Mouse (Mus musculus): Measurements from ENCODE around the gene Scaf4. TPM values are rescaled to one million over a fixed set of nuclear protein-coding genes. Genes with fewer than 3 reads are reported as not detected.

Scaf4 gene
- polyA plus RNA-seq (2015; fragmentation: Nextera tagmentation; extraction: Ambion mirVana) = 12.1 and 12.9 TPM in 2 replicates

DNA sequence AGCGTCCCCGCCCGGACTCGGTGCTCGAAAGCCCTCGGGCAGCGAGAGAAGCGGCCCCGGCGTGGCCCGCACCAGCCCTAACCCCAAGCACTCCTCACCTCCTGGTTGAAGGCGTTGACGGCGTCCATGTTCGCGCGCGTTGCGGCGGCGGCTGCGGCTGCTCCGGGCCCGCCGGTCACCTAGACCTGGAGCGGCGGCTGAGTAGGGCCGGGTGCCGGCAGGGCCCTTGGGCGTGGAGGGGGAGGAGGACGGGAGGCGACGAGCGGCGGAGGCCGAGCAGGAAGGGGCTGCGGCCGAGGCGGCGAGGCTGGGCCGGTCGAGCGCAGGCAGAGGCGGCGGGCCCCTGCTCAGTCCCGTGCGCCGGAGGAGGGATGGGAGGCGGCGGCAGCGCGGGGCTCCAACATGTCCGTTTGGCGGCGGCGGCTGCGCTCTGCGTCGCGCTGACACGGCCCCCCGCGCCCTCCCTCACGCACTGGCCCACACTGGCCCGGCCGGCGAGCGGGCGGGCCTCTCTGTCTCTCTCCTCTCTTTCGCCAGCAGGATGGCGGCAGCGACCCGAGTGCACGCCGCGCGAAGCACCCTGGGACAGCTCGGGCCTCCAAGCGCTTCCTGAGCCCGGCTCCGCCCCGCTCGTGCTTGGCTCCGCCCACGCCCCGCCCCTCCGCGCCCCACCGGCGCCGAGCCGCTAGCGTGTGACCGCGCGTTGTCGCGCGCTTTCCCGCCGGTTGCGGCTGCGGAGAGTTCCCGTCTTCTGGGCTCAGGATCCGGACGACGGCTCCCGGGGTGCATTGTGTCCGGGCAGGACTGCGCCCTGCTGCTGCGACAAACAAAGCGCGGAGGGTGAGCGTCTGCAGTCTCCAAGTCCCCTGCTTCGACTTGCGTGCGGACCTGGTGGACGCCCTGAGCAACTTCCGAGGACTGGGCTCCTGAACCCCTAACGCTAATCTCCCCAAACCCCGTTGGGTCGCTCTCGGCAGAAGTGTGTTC, at the start of gene Scaf4:
TSS of gene Scaf4 (minus strand) at position 599 of the 987 bp plus-strand sequence.
- Histone ChIP-seq H3K4me1 (ENCODE audit: insufficient read depth, low read depth, low read length) (peaks cover 22% of the 10 kb centered on the region; the same call in 1 of the 2 replicates), H3K27ac (ENCODE audit: low read length) (peak within 1 kb of the TSS; percentile 96), H3K9me3 (ENCODE audit: low read length) (no peaks in the 10 kb centered on the region), H3K9ac (replicated peaks; ENCODE audit: low read depth) (peak within 1 kb of the TSS; percentile 93), H3K4me2 (replicated peaks; ENCODE audit: low read depth, low read length) (peak within 1 kb of the TSS; percentile 78), H3K27me3 (replicated peaks; ENCODE audit: insufficient read depth, low read length) (no peaks in the 10 kb centered on the region), H3K4me3 (ENCODE audit: low read depth, low read length) (peak within 1 kb of the TSS; percentile 94), H3K36me3 (ENCODE audit: insufficient read depth, low read length) (no peaks in the 10 kb centered on the region)
- under 1% methylated on average over 71 of the region's 123 CpGs for WGBS
- TF ChIP-seq EP300 (IDR thresholded peaks at IDR 0.05) = no peak
- TF ChIP-seq CTCF (IDR thresholded peaks at IDR 0.05) = no peak; the same call in none of the 2 replicates
- peak; percentile 96 for ATAC-seq
- DNase-seq (ENCODE audit: low spot score) = peak; percentile 98

DNA sequence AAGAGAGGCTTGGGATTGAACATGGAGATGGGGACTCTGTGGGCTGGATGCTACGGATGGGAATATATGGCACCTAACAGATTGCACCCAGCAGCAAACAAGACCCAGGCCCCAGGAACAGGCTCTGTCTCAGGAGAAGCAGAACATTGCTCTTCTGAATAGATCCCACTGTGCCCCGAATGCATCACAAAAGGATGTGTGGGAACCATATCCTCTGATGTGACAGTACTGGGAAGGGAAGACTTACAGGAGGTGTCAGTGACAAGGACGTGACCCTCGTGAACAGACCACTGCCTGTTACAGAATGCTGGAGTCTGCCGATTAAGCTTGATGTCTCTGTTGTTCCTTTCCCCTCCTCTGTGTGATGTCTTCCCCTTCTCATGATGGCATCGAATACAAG, 48.2 kb upstream of the Scaf4 start:
- H3K9me3 ChIP-seq (ENCODE audit: low read length) = no peaks in the 10 kb centered on the region
- H3K27me3 ChIP-seq (replicated peaks; ENCODE audit: insufficient read depth, low read length) = no peaks in the 10 kb centered on the region
- TF ChIP-seq EP300 (IDR thresholded peaks at IDR 0.05) (no peak), CTCF (IDR thresholded peaks at IDR 0.05) (no peak)
- no peak overlapping the region for H3K4me3 ChIP-seq (ENCODE audit: low read depth, low read length)
- no peak overlapping the region for H3K9ac ChIP-seq (replicated peaks; ENCODE audit: low read depth)
- DNase-seq (ENCODE audit: low spot score) = no peak
- H3K36me3 ChIP-seq (ENCODE audit: insufficient read depth, low read length) = no peaks in the 10 kb centered on the region
- WGBS = 55% methylated on average over 6 of the region's 6 CpGs
- H3K4me1 ChIP-seq (ENCODE audit: insufficient read depth, low read depth, low read length) = peaks cover 4% of the 10 kb centered on the region; the same call in 1 of the 2 replicates
- H3K4me2 ChIP-seq (replicated peaks; ENCODE audit: low read depth, low read length) = no peak overlapping the region
- no peak for ATAC-seq
- no peak overlapping the region for H3K27ac ChIP-seq (ENCODE audit: low read length)

GRCm38 (mm10) chr16:90330979-90331378, 46.7 kb upstream of the Scaf4 start:
- Histone ChIP-seq H3K4me2 (replicated peaks; ENCODE audit: low read depth, low read length) (no peak overlapping the region), H3K9ac (replicated peaks; ENCODE audit: low read depth) (no peak overlapping the region), H3K27me3 (replicated peaks; ENCODE audit: insufficient read depth, low read length) (no peaks in the 10 kb centered on the region), H3K4me1 (ENCODE audit: insufficient read depth, low read depth, low read length) (peaks cover 4% of the 10 kb centered on the region; the same call in 1 of the 2 replicates), H3K36me3 (ENCODE audit: insufficient read depth, low read length) (no peaks in the 10 kb centered on the region), H3K27ac (ENCODE audit: low read length) (no peak overlapping the region), H3K9me3 (ENCODE audit: low read length) (no peaks in the 10 kb centered on the region), H3K4me3 (ENCODE audit: low read depth, low read length) (no peak overlapping the region)
- TF ChIP-seq CTCF (IDR thresholded peaks at IDR 0.05) (no peak), EP300 (IDR thresholded peaks at IDR 0.05) (no peak)
- WGBS = 86% methylated on average over 6 of the region's 6 CpGs
- DNase-seq (ENCODE audit: low spot score) (no peak), ATAC-seq (no peak)

DNA sequence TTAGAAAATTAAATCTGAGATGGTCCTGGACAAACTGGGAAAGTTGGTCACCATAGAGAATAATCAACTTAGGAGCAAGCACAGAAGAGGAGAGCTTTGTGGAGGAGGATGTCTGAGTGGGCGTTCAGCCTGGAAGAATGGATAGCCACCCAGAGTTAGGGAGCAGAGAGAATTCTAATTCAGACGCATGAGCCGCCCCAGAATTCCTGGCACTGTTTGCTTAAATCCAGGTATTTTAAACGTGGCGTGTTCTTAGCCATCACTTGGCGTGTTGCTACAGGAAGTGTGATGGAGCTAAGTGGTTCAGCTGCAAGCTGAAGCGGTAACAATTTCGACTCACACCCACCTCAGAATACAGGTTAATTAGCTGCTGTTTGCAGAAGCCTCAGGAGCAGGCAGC, 45.2 kb upstream of the Scaf4 start:
- H3K4me1 ChIP-seq (ENCODE audit: insufficient read depth, low read depth, low read length) = peaks cover 4% of the 10 kb centered on the region; the same call in 1 of the 2 replicates
- H3K9ac ChIP-seq (replicated peaks; ENCODE audit: low read depth) = no peak overlapping the region
- H3K4me2 ChIP-seq (replicated peaks; ENCODE audit: low read depth, low read length) = no peak overlapping the region
- no peaks in the 10 kb centered on the region for H3K9me3 ChIP-seq (ENCODE audit: low read length)
- DNase-seq (ENCODE audit: low spot score) (no peak), ATAC-seq (no peak)
- 60% methylated on average over 8 of the region's 8 CpGs for WGBS
- no peak overlapping the region for H3K4me3 ChIP-seq (ENCODE audit: low read depth, low read length)
- TF ChIP-seq CTCF (IDR thresholded peaks at IDR 0.05) = no peak
- TF ChIP-seq EP300 (IDR thresholded peaks at IDR 0.05) = no peak
- H3K27me3 ChIP-seq (replicated peaks; ENCODE audit: insufficient read depth, low read length) = no peaks in the 10 kb centered on the region
- H3K27ac ChIP-seq (ENCODE audit: low read length) = no peak overlapping the region
- H3K36me3 ChIP-seq (ENCODE audit: insufficient read depth, low read length) = no peaks in the 10 kb centered on the region

DNA sequence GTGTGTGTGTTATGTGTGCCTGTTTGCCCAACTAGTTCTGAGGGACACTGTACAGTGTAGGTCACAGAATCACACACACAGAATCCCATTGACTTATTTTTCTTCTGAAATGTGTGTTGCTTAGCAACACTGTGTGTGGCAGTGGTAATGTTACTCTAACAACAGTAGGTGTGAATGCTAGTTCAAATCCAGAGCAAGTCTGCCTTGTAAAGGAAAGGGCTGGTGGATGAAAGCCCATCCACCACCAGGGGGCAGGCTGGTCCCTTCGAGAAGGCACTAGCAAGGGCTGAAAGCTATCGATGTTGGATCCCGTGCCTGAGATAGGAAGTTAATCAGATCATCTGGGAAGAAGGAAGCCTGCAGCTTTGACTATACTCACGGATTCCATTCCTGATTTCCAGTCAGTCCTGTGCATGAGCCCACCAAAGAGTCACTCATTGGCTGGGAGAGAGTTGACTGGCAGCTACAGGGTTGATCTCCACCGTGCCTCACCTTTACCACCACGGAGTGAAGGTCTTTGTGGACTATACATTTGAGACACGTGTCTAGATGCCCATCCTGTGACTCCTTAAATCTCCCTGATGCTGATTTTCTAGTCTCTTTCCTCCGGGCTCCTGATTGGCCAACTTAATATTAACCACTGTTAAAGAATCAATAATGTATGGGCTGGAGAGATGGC, 38.7 kb upstream of the Scaf4 start:
- H3K4me3 ChIP-seq (ENCODE audit: low read depth, low read length) = no peak overlapping the region
- 24% methylated on average over 8 of the region's 8 CpGs for WGBS

DNA sequence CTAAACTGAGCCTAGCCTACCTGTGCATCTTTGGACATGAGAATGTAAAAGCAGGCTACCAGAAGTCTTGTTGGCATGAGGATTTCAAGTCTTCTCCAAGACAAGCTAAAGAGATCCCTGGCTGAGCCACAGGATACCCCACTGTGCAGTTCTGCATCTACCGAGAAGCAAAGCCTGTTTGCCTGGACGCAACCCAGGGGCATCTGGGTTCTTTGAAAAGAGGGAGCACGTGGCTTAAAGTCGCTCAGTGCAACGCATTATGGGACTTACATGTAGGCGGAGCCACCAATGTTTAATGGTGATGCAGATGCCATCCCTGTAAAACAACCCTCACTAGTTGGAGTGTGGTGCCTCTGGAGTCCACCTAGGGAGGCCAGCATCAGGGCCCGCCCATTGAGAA, 35.0 kb upstream of the Scaf4 start:
- H3K27ac ChIP-seq (ENCODE audit: low read length) = no peak overlapping the region
- no peaks in the 10 kb centered on the region for H3K9me3 ChIP-seq (ENCODE audit: low read length)
- no peak overlapping the region for H3K4me2 ChIP-seq (replicated peaks; ENCODE audit: low read depth, low read length)
- ATAC-seq = no peak
- no peak overlapping the region for H3K4me3 ChIP-seq (ENCODE audit: low read depth, low read length)
- H3K4me1 ChIP-seq (ENCODE audit: insufficient read depth, low read depth, low read length) = no peaks in the 10 kb centered on the region
- no peaks in the 10 kb centered on the region for H3K36me3 ChIP-seq (ENCODE audit: insufficient read depth, low read length)
- H3K27me3 ChIP-seq (replicated peaks; ENCODE audit: insufficient read depth, low read length) = no peaks in the 10 kb centered on the region
- TF ChIP-seq CTCF (IDR thresholded peaks at IDR 0.05) = no peak
- no peak for TF ChIP-seq EP300 (IDR thresholded peaks at IDR 0.05)
- DNase-seq (ENCODE audit: low spot score) = no peak
- 73% methylated on average over 7 of the region's 7 CpGs for WGBS
- no peak overlapping the region for H3K9ac ChIP-seq (replicated peaks; ENCODE audit: low read depth)

More for the DNA sequence above, 38.7 kb upstream of the Scaf4 start:
- no peak overlapping the region for H3K9ac ChIP-seq (replicated peaks; ENCODE audit: low read depth)
- no peaks in the 10 kb centered on the region for H3K9me3 ChIP-seq (ENCODE audit: low read length)
- no peak overlapping the region for H3K4me2 ChIP-seq (replicated peaks; ENCODE audit: low read depth, low read length)
- H3K4me1 ChIP-seq (ENCODE audit: insufficient read depth, low read depth, low read length) = no peaks in the 10 kb centered on the region
- peak; percentile 87 for DNase-seq (ENCODE audit: low spot score)
- no peak overlapping the region for H3K27ac ChIP-seq (ENCODE audit: low read length)
- TF ChIP-seq CTCF (IDR thresholded peaks at IDR 0.05) (peak; percentile 95), EP300 (IDR thresholded peaks at IDR 0.05) (no peak)
- no peaks in the 10 kb centered on the region for H3K36me3 ChIP-seq (ENCODE audit: insufficient read depth, low read length)
- H3K27me3 ChIP-seq (replicated peaks; ENCODE audit: insufficient read depth, low read length) = no peaks in the 10 kb centered on the region
- peak; percentile 76 for ATAC-seq

Measured in lung, postnatal 0 days (tissue).